Mouse (Mus musculus) megakaryocyte-erythroid progenitor cell, adult 5-6 weeks (primary cell): Measurements from ENCODE around the gene Kcnh3. TPM values are rescaled to one million over a fixed set of nuclear protein-coding genes. Genes with fewer than 3 reads are reported as not detected.

Experiments used
- ATAC-seq: replicated peaks from 2 replicates; pipeline ENCODE4 v1.8.0; 2016; ENCODE audit warnings: mild to moderate bottlenecking, inconsistent platforms; ENCODE audit not compliant: severe bottlenecking, poor library complexity, low FRiP score, low TSS enrichment
- total RNA-seq, 2 experiments: library from RNA; stranded (forward) in 1 of 2; stranded (reverse) in 1 of 2; fragments of 200-1000, 215-1000 nt in 1 of 2; fragments of >200 nt in 1 of 2; fragmentation: Nextera tagmentation in 1 of 2; gene quantifications; 2 replicates each; pipeline ENCODE4 v1.2.3; 2014 to 2017

Kcnh3 gene
- not detected in 2 replicates for total RNA-seq (2014; fragmentation: Nextera tagmentation)
- total RNA-seq (2017): not detected in 2 replicates

- ATAC-seq: no peak
Observed at GRCm38 (mm10) chr15:99224208-99224911, at the start of gene Kcnh3. TSS of gene Kcnh3 (plus strand) at chr15:99224861.

- ATAC-seq: no peak
Observed at GRCm38 (mm10) chr15:99179639-99180038, 45.0 kb upstream of the Kcnh3 start.

GRCm38 (mm10) chr15:99184217-99184914, 40.3 kb upstream of the Kcnh3 start:
- peak; percentile 68 for ATAC-seq

- no peak for ATAC-seq
Observed at GRCm38 (mm10) chr15:99194358-99194757, 30.3 kb upstream of the Kcnh3 start.

GRCm38 (mm10) chr15:99195043-99195442, 29.6 kb upstream of the Kcnh3 start:
- no peak for ATAC-seq

GRCm38 (mm10) chr15:99198761-99199160, 25.9 kb upstream of the Kcnh3 start:
- no peak for ATAC-seq

GRCm38 (mm10) chr15:99205959-99206358, 18.7 kb upstream of the Kcnh3 start:
- no peak for ATAC-seq

GRCm38 (mm10) chr15:99213183-99213582, 11.5 kb upstream of the Kcnh3 start:
- ATAC-seq: no peak

- ATAC-seq: peak; percentile 59; the same call in 1 of the 2 replicates
Observed at GRCm38 (mm10) chr15:99214941-99215340, 9.7 kb upstream of the Kcnh3 start.

GRCm38 (mm10) chr15:99215741-99216463, 8.8 kb upstream of the Kcnh3 start:
- ATAC-seq: no peak

- no peak for ATAC-seq
Observed at GRCm38 (mm10) chr15:99217630-99218029, 7.0 kb upstream of the Kcnh3 start.

GRCm38 (mm10) chr15:99221315-99221952, 3.2 kb upstream of the Kcnh3 start:
- ATAC-seq: no peak

GRCm38 (mm10) chr15:99222794-99223584, 1.7 kb upstream of the Kcnh3 start:
- ATAC-seq: no peak; the same call in 1 of the 2 replicates

- ATAC-seq: peak; percentile 32; the same call in 1 of the 2 replicates
Observed at GRCm38 (mm10) chr15:99223585-99224207, 965 bp upstream of the Kcnh3 start.

GRCm38 (mm10) chr15:99225081-99225810, 585 bp downstream of the Kcnh3 start:
- ATAC-seq: no peak

- no peak for ATAC-seq
Observed at GRCm38 (mm10) chr15:99226090-99226489, 1.4 kb downstream of the Kcnh3 start.

- no peak for ATAC-seq
Observed at GRCm38 (mm10) chr15:99231998-99232397, 7.3 kb downstream of the Kcnh3 start.

- no peak for ATAC-seq
Observed at GRCm38 (mm10) chr15:99233719-99234118, 9.1 kb downstream of the Kcnh3 start.
